ENCODE assay signal across 30 mouse cellular contexts in genomic region chr5:129076098-129076497, GRCm38 (mm10).
"Had no signal": no experiment of that assay in that cellular context is flagged by ENCODE, and none has a peak within 500 bp of the region (broad histone marks: within the 10 kb centered on the region; RNA-seq: fewer than 3 reads in every experiment).

No protein-coding gene starts in this region.

- H3K36me3 ChIP-seq: heart, embryonic 12.5 days; heart, embryonic 13.5 days; heart, embryonic 15.5 days; hindbrain, embryonic 10.5 days; hindbrain, embryonic 12.5 days; hindbrain, embryonic 13.5 days; hindbrain, embryonic 15.5 days; intestine, embryonic 15.5 days; kidney, embryonic 15.5 days had no signal

- H3K27ac ChIP-seq: heart, embryonic 13.5 days; heart, embryonic 15.5 days; hindbrain, embryonic 10.5 days; hindbrain, embryonic 12.5 days; hindbrain, embryonic 13.5 days; hindbrain, embryonic 14.5 days; hindbrain, embryonic 15.5 days; hindbrain, postnatal 0 days; intestine, embryonic 15.5 days; kidney, embryonic 15.5 days; kidney, postnatal 0 days; layer of hippocampus, adult 2 months; left cerebral cortex, adult 2 months had no signal

- H3K9me3 ChIP-seq: heart, embryonic 12.5 days; heart, embryonic 13.5 days; heart, embryonic 15.5 days; hindbrain, embryonic 10.5 days; hindbrain, embryonic 12.5 days; hindbrain, embryonic 13.5 days; hindbrain, embryonic 15.5 days; intestine, embryonic 15.5 days; kidney, embryonic 15.5 days had no signal

- H3K4me3 ChIP-seq: heart, embryonic 12.5 days; heart, embryonic 13.5 days; heart, embryonic 15.5 days; hindbrain, embryonic 10.5 days; hindbrain, embryonic 12.5 days; hindbrain, embryonic 13.5 days; hindbrain, embryonic 15.5 days; intestine, embryonic 15.5 days; kidney, embryonic 15.5 days; layer of hippocampus, adult 2 months; left cerebral cortex, adult 2 months had no signal

- DNase-seq: heart, postnatal 10 days; heart, postnatal 14 days; heart, postnatal 36 days; heart, postnatal 4 days; kidney, adult 11 months; kidney, adult 18-20 months; kidney, adult 2 months; kidney, adult 8-10 months; kidney, adult 9 months; kidney, postnatal 10 days; kidney, postnatal 14 days; kidney, postnatal 25 days; kidney, postnatal 36 days; kidney, postnatal 4 days; layer of hippocampus, adult 9-11 months; layer of hippocampus, postnatal 36 days had no signal

- H3K4me1 ChIP-seq: heart, embryonic 12.5 days; heart, embryonic 13.5 days; intestine, embryonic 15.5 days had no signal

- H3K27me3 ChIP-seq: heart, embryonic 15.5 days; hindbrain, embryonic 12.5 days; hindbrain, embryonic 13.5 days; hindbrain, embryonic 15.5 days; intestine, embryonic 15.5 days had no signal

- H3K9ac ChIP-seq: heart, embryonic 12.5 days; heart, embryonic 13.5 days; heart, embryonic 15.5 days; hindbrain, embryonic 12.5 days; hindbrain, embryonic 13.5 days; hindbrain, embryonic 14.5 days; hindbrain, embryonic 15.5 days; intestine, embryonic 15.5 days; kidney, embryonic 15.5 days had no signal
